Mouse (Mus musculus): ENCODE results near the gene F11r.

The F11r gene

GRCm38 (mm10) chr1:171438014-171438670 is 807 bp downstream of the F11r start:
- no peak for DNase-seq (ENCODE audit: low spot score in 2 of 2)

- no peak for DNase-seq (ENCODE audit: low spot score in 2 of 2)
These were observed 1.7 kb downstream of the F11r start for GRCm38 (mm10) chr1:171439072-171439471.

- no peak for DNase-seq (ENCODE audit: low spot score in 2 of 2)
These were observed 2.8 kb downstream of the F11r start for GRCm38 (mm10) chr1:171440025-171440725.

- DNase-seq (ENCODE audit: low spot score in 2 of 2) = no peak
These were observed 4.4 kb downstream of the F11r start for GRCm38 (mm10) chr1:171441466-171442412.

GRCm38 (mm10) chr1:171442413-171442760 is 5.1 kb downstream of the F11r start:
- DNase-seq (ENCODE audit: low spot score in 2 of 2) = no peak

GRCm38 (mm10) chr1:171445050-171445449 is 7.7 kb downstream of the F11r start:
- no peak for DNase-seq (ENCODE audit: low spot score in 2 of 2)

GRCm38 (mm10) chr1:171446854-171447253 is 9.5 kb downstream of the F11r start:
- DNase-seq (ENCODE audit: low spot score in 2 of 2) = no peak

GRCm38 (mm10) chr1:171447692-171448091 is 10.4 kb downstream of the F11r start:
- DNase-seq (ENCODE audit: low spot score in 2 of 2) = no peak

GRCm38 (mm10) chr1:171450062-171450461 is 12.7 kb downstream of the F11r start:
- no peak for DNase-seq (ENCODE audit: low spot score in 2 of 2)

- no peak for DNase-seq (ENCODE audit: low spot score in 2 of 2)
These were observed 13.7 kb downstream of the F11r start for GRCm38 (mm10) chr1:171451001-171451400.

GRCm38 (mm10) chr1:171452522-171452921 is 15.2 kb downstream of the F11r start:
- no peak for DNase-seq (ENCODE audit: low spot score in 2 of 2)

GRCm38 (mm10) chr1:171452923-171453322 is 15.6 kb downstream of the F11r start:
- DNase-seq (ENCODE audit: low spot score in 2 of 2) = no peak

- DNase-seq (ENCODE audit: low spot score in 2 of 2) = no peak
These were observed 17.6 kb downstream of the F11r start for GRCm38 (mm10) chr1:171454926-171455325.

GRCm38 (mm10) chr1:171457568-171457967 is 20.2 kb downstream of the F11r start:
- DNase-seq (ENCODE audit: low spot score in 2 of 2) = no peak

- no peak for DNase-seq (ENCODE audit: low spot score in 2 of 2)
These were observed 22.5 kb downstream of the F11r start for GRCm38 (mm10) chr1:171459791-171460190.

- no peak for DNase-seq (ENCODE audit: low spot score in 2 of 2)
These were observed 23.5 kb downstream of the F11r start for GRCm38 (mm10) chr1:171460551-171461503.

GRCm38 (mm10) chr1:171463133-171463532 is 25.8 kb downstream of the F11r start:
- no peak for DNase-seq (ENCODE audit: low spot score in 2 of 2)

- DNase-seq (ENCODE audit: low spot score in 2 of 2) = no peak
These were observed 28.5 kb downstream of the F11r start for GRCm38 (mm10) chr1:171465749-171466412.

- no peak for DNase-seq (ENCODE audit: low spot score in 2 of 2)
These were observed 29.2 kb downstream of the F11r start for GRCm38 (mm10) chr1:171466565-171466964.

- no peak for DNase-seq (ENCODE audit: low spot score in 2 of 2)
These were observed 32.3 kb downstream of the F11r start for GRCm38 (mm10) chr1:171469678-171470077.

Data from natural killer cell, adult 2 months (primary cell).